14 mouse cellular contexts compared by ENCODE assay signal in genomic region chr16:57471071-57471470, GRCm38 (mm10).
DNase-seq lines count a peak whose midpoint lies in the region; ATAC-seq lines count a peak whose summit lies in the region.
"Had no signal": no experiment of that assay in that cellular context is flagged by ENCODE, and none has a peak within 500 bp of the region (broad histone marks: within the 10 kb centered on the region; RNA-seq: fewer than 3 reads in every experiment).

No protein-coding gene starts in this region.

- peak; percentile 81 for DNase-seq in 416B (ENCODE audit: low read depth)
- DNase-seq in A20 (ENCODE audit: low read depth, low spot score): peak; percentile 72
- DNase-seq in T-cell, adult 2 months (ENCODE audit: low spot score): peak; percentile 54
- no peak for DNase-seq in urinary bladder, postnatal 25 days (ENCODE audit: low spot score)
- DNase-seq in frontal cortex, postnatal 25 days (ENCODE audit: low spot score in 2 of 2): no peak
- no peak for DNase-seq in left cerebral cortex, postnatal 14 days (ENCODE audit: low spot score in 2 of 2)
- DNase-seq: adrenal gland, adult 2 months; cerebellum, postnatal 36 days; left cerebral cortex, postnatal 4 days; lung, embryonic 14.5 days; thymus, adult 2 months had no signal

- ATAC-seq in megakaryocyte progenitor cell, adult 5-6 weeks (replicated peaks; ENCODE audit: poor library complexity): peak; percentile 65
- ATAC-seq: forebrain, embryonic 15.5 days; midbrain, embryonic 15.5 days had no signal

- intact Hi-C loops in left cerebral cortex, postnatal 14 days (cut with DNase I): no loop called here

Comparison
In these comparisons a context has a peak if more than half of its experiments do, and no peak if none do; other contexts are left out.
1. DNase-seq: peak in 416B (single experiment), A20 (single experiment) and T-cell, adult 2 months (single experiment); none in urinary bladder, postnatal 25 days (single experiment), frontal cortex, postnatal 25 days (0 of 2) and left cerebral cortex, postnatal 14 days (0 of 2).